Mouse (Mus musculus) olfactory bulb, adult 2 months (tissue): ENCODE data around the gene Syt9.

Source experiments
- CTCF ChIP-seq: fragments of 200-500 bp; IDR thresholded peaks from 2 replicates; pipeline ENCODE4 v1.5.1; 2012; ENCODE audit warnings: low read depth, mild to moderate bottlenecking, low read length, moderate library complexity; ENCODE audit not compliant: insufficient read depth
- POLR2A ChIP-seq: fragments of 200-500 bp; IDR thresholded peaks from 2 replicates; pipeline ENCODE4 v1.6.1; 2012; ENCODE audit warnings: mild to moderate bottlenecking, low read depth, low read length, moderate library complexity; ENCODE audit not compliant: insufficient read depth

DNA sequence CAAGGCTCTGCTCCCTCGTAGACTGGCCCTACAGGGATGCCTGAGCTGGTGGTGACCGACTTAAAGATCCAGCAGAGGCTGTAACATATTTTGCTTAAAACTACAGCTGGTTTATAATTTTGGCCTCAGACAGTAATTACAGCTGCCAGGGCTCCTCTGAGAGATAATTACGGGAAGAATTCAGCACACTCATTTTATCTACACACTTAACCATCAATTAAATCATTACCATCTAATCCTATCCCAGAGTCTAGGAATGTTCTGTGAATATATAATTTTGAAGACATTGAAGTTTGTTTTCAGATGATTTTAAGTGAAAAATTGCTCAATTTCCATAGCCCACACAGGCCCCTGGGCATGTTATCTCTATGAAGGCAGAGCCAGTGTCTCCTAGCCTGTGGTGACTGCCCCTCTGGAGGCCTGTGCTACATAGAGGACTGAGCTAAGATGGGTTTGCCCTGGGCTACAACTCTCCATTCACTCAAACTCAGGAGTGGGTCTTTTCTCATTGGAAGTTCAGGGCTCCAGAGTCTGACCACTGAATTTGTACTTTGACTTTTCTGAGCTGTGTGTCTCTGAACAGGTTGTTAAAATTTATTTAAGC lies 157.7 kb downstream of the Syt9 start:
- TF ChIP-seq CTCF (no peak), POLR2A (no peak)
